Mouse (Mus musculus): ENCODE measurements around the gene Dhx37.

Gene Dhx37

DNA sequence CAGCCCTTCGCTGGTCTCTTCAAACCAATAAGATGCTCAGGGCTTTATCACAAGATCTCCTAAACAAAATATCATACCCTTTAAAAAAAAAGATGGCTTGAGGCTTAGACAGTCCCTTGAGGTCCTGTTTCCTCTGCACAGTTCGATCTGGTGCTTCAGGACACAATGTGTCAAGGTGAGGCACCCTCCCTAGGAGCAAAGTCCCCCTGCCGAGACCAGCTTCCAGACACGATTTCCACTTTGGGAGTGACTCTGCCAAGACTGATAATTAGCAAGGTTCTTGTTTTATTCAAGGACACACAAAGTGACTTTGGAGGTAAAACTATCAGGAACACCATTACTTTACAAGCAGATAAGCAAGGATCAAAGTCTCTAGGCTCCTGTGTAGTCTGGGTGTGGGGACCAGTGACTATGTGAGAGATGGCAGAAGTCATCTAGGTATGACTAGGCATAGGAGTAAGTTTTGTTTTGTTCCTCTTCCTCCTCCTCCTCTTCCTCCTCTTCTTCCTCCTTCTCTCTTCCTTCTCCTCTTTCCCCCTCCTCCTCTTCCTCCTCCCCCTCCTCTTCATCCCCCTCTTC lies 69.0 kb downstream of the Dhx37 start:
- in situ Hi-C loops (cut with MboI, MseI): no loop called here

DNA sequence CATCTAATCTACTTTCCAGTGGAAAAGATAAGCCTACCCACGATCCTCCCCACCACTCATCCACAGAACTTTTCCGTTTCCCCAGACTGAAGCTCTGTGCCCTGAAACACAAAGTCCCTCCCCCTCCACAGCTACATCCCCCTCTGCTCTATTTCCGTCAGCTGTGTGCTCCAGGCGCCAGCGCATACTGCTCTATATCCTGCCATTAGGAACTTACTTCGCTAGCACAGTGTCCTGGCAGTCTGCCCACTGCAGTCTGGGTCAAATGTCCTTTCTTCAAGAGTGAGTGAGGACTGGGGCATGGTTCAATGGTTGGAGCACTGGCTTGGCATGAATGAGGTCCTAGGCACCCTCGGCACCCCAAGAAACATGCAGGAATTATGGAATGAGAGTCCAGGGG lies 70.0 kb downstream of the Dhx37 start:
- in situ Hi-C loops (cut with MboI, MseI): no loop called here

Measured in regulatory T cell (primary cell).